In the genomic region with DNA sequence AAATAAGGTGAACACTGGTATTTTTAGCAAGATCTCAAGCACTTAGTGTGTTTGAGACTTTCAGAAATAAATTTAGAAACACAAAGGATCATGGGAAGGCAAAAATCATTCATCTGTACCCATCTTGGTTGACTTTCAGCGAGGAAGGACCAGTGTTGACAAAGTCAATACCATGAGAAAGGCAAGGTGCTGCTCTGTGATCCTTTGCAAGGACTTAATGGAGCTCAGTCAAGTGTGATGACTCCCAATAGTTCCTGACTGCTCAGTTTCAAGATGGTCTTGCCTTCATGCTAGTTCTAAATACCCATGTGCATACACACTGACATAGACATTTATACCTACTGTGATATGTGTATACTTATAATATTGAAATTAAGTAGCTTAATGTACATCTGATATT, we compare ENCODE assay signal across 22 mouse cellular contexts. TPM values are rescaled to one million over a fixed set of nuclear protein-coding genes. Genes with fewer than 3 reads are reported as not detected.
"Had no signal": no experiment of that assay in that cellular context is flagged by ENCODE, and none has a peak within 500 bp of the region (broad histone marks: within the 10 kb centered on the region; RNA-seq: fewer than 3 reads in every experiment).

No protein-coding gene starts in this region.

- DNase-seq: right cerebral cortex, adult 18-20 months; right cerebral cortex, postnatal 14 days; right cerebral cortex, postnatal 25 days; right cerebral cortex, postnatal 4 days; spleen, adult 18-20 months; thymus, adult 18-20 months; thymus, adult 2 months; thymus, postnatal 14 days; thymus, postnatal 25 days; thymus, postnatal 36 days; thymus, postnatal 4 days had no signal

- H3K4me1 ChIP-seq: neural tube, embryonic 15.5 days; stomach, embryonic 15.5 days had no signal

- H3K4me2 ChIP-seq: neural tube, embryonic 15.5 days; stomach, embryonic 15.5 days had no signal

- H3K36me3 ChIP-seq: neural tube, embryonic 15.5 days; stomach, embryonic 15.5 days had no signal

- H3K9me3 ChIP-seq: neural tube, embryonic 15.5 days; stomach, embryonic 15.5 days had no signal

- H3K4me3 ChIP-seq: neural tube, embryonic 15.5 days; stomach, embryonic 15.5 days had no signal

- H3K27me3 ChIP-seq: neural tube, embryonic 15.5 days; stomach, embryonic 15.5 days had no signal

- H3K27ac ChIP-seq: neural tube, embryonic 15.5 days; stomach, embryonic 15.5 days; stomach, postnatal 0 days had no signal

- H3K9ac ChIP-seq: neural tube, embryonic 15.5 days; stomach, embryonic 15.5 days had no signal

RNA-seq across cellular contexts. Expression of gene Tas2r118, which starts 56.5 kb away (rescaled TPM):
- polyA plus RNA-seq: neural tube, embryonic 14.5 days; neural tube, embryonic 15.5 days; small intestine, adult 2 months; spleen, adult 2 months; stomach, embryonic 14.5 days; stomach, embryonic 15.5 days; stomach, embryonic 16.5 days; stomach, postnatal 0 days; testis, adult 2 months; thymus, adult 2 months; thymus, postnatal 0 days; urinary bladder, adult 2 months had no signal
